Mouse (Mus musculus) neural tube, embryonic 11.5 days (tissue): ENCODE results near the gene Tmtc1. TPM values are rescaled to one million over a fixed set of nuclear protein-coding genes. Genes with fewer than 3 reads are reported as not detected.

Experiments
- ATAC-seq: fragments of 200-750 bp; cut with Nextera tagmentation; 2 replicates; pipeline ENCODE4 v1.8.0; 2017; ENCODE audit warnings: moderate number of reproducible peaks, mild to moderate bottlenecking, moderate TSS enrichment, moderate library complexity; ENCODE audit not compliant: insufficient read depth, low FRiP score, low TSS enrichment
- DNase-seq: peaks from one replicate; pipeline ENCODE4 v3.0.0-alpha.2; 2015; ENCODE audit warnings: low spot score
- H3K27ac ChIP-seq: fragments of 300-500 bp; sonication (generic); 2 replicates; pipeline ENCODE4 v1.5.1; 2014; ENCODE audit warnings: low read depth, mild to moderate bottlenecking, low read length
- H3K27me3 ChIP-seq: fragments of 300-500 bp; sonication (generic); 2 replicates; pipeline ENCODE4 v1.6.1; 2014; ENCODE audit warnings: mild to moderate bottlenecking, low read length, mixed read lengths; ENCODE audit not compliant: control insufficient read depth, insufficient read depth
- H3K36me3 ChIP-seq: fragments of 300-500 bp; sonication (generic); 2 replicates; pipeline ENCODE4 v1.6.1; 2014; ENCODE audit warnings: mild to moderate bottlenecking, low read length, moderate library complexity, mixed read lengths; ENCODE audit not compliant: control insufficient read depth, insufficient read depth
- H3K4me1 ChIP-seq: fragments of 300-500 bp; sonication (generic); 2 replicates; pipeline ENCODE4 v1.6.1; 2014; ENCODE audit warnings: low read length, mixed read lengths; ENCODE audit not compliant: control insufficient read depth, insufficient read depth
- H3K4me2 ChIP-seq: fragments of 300-500 bp; sonication (generic); 2 replicates; pipeline ENCODE4 v1.6.1; 2014; ENCODE audit warnings: low read depth, mild to moderate bottlenecking, moderate library complexity
- H3K4me3 ChIP-seq: fragments of 300-500 bp; sonication (generic); 2 replicates; pipeline ENCODE4 v1.5.1; 2014; ENCODE audit warnings: low read depth, low read length
- H3K9ac ChIP-seq: fragments of 300-500 bp; sonication (generic); 2 replicates; pipeline ENCODE4 v1.6.1; 2014; ENCODE audit warnings: mild to moderate bottlenecking, low read length
- H3K9me3 ChIP-seq: fragments of 300-500 bp; sonication (generic); 2 replicates; pipeline ENCODE4 v1.6.1; 2016; ENCODE audit warnings: low read length; ENCODE audit not compliant: control insufficient read depth
- WGBS: fragments of 180-500 bp; shearing (Covaris S2); extraction: QIAGEN DNeasy Blood & Tissue Kit; methylation state at CpG from one replicate; pipeline ENCODE4 v1.1.7; 2014; 5-methylcytosine and 5-hydroxymethylcytosine counted together
- polyA plus RNA-seq: library from polyadenylated mRNA; unstranded; fragments of >200 nt; fragmentation: Nextera tagmentation; extraction: Ambion mirVana; gene quantifications from 2 replicates; pipeline ENCODE4 v1.2.1, GENCODE M21; 2014

Tmtc1 gene
- polyA plus RNA-seq, 1 experiment from 2014 or later = 1.4 TPM

DNA sequence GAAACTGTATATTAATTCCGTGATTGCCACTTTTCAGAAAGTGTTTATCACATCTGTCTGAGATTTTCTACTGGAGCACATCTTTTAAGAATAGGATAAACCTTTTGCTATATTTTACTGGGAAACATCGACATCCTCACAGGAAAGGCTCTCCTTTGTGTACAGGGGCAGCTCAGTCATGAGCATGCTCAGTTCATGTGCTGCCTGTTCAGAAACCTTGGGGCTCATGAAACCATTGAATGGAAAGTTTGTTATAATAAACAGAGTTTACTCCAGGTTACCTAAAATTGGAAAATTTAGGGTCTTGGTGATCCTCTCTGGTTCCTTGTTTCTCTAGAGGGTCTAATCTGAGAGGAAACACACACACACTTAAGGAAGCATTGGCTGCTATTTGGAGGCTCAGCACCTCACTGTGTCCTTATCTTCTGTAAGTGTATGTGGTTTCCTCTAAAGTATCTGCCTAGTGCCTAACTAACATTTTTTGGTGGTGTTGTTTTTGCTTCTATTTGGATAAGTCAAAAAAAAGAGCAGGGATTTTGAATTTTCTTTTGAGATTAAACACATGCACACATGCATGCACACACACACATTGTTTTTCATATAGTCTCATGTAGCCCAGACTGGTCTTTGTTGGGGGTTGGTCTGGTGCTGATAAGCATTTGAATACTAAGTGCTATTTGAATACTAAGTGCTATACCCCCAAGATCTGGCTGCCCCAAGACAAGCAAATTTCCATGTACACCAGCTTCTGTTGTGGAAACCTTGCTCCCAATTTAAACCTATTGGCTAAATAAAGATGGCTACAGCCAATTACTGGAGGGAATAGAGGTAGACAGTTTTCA lies 225.7 kb downstream of the Tmtc1 start:
- Histone ChIP-seq H3K36me3 (no peaks in the 10 kb centered on the region), H3K9me3 (no peaks in the 10 kb centered on the region), H3K9ac (no peak overlapping the region), H3K4me2 (no peak overlapping the region), H3K27ac (no peak overlapping the region), H3K27me3 (no peaks in the 10 kb centered on the region), H3K4me3 (no peak overlapping the region), H3K4me1 (no peaks in the 10 kb centered on the region)
- DNase-seq = no peak
- no peak for ATAC-seq
- WGBS = 87% methylated on average over 2 of the region's 2 CpGs

DNA sequence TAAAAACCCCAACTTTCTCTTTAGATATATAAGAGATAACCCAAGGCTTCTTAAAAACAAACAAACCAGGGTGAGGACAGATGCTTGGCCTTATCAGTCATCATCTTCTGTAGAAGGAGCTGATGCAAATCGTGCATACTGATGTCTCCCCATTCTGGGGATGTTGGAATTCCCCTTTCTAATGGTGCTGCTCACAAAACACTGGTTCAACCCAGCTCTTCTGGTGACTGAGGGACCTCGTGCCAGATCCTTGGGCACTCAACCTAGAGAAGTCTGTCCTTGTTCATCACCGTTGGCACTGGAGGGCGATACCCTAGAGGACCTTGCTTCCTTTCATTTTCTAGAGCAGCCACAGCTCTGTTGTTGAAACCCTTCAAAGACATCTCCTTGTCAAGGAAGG lies 227.4 kb downstream of the Tmtc1 start:
- H3K27me3 ChIP-seq = no peaks in the 10 kb centered on the region
- 95% methylated on average over 4 of the region's 4 CpGs for WGBS
- no peak for ATAC-seq

DNA sequence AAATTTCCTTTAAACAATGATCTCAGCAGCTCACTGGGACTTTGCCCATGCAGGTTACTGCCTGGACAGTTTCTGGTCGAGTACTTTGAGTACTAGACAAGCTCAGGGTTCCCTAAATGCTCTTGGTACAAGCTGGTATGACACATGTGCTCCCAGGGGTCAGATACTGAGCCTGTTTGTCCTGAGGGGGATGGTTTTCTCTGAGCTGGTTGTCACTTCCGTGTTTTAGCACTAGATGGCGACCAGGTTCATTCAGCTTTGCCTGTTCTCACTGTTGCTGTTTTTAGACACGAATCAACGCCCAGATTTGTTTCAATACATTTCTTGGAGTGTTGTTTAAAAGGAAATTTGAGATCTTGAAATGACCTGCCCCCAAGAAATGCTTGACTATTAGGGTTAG lies 229.4 kb downstream of the Tmtc1 start:
- no peak for ATAC-seq
- no peaks in the 10 kb centered on the region for H3K27me3 ChIP-seq
- no peak overlapping the region for H3K4me2 ChIP-seq
- 0 out of 2 replicates have a peak, but pooled peaks cover 2% of the 10 kb centered on the region for H3K4me1 ChIP-seq
- H3K4me3 ChIP-seq = no peak overlapping the region
- no peaks in the 10 kb centered on the region for H3K36me3 ChIP-seq
- 16% methylated on average over 5 of the region's 5 CpGs for WGBS
- no peaks in the 10 kb centered on the region for H3K9me3 ChIP-seq
- peak; percentile 58 for DNase-seq
- H3K9ac ChIP-seq = no peak overlapping the region
- no peak overlapping the region for H3K27ac ChIP-seq

More for the DNA sequence above, 227.4 kb downstream of the Tmtc1 start:
- H3K4me1 ChIP-seq = 0 out of 2 replicates have a peak, but pooled peaks cover 2% of the 10 kb centered on the region
- no peaks in the 10 kb centered on the region for H3K9me3 ChIP-seq
- H3K27ac ChIP-seq = no peak overlapping the region
- H3K4me2 ChIP-seq = no peak overlapping the region
- no peak for DNase-seq
- no peak overlapping the region for H3K4me3 ChIP-seq
- no peak overlapping the region for H3K9ac ChIP-seq
- H3K36me3 ChIP-seq = no peaks in the 10 kb centered on the region

DNA sequence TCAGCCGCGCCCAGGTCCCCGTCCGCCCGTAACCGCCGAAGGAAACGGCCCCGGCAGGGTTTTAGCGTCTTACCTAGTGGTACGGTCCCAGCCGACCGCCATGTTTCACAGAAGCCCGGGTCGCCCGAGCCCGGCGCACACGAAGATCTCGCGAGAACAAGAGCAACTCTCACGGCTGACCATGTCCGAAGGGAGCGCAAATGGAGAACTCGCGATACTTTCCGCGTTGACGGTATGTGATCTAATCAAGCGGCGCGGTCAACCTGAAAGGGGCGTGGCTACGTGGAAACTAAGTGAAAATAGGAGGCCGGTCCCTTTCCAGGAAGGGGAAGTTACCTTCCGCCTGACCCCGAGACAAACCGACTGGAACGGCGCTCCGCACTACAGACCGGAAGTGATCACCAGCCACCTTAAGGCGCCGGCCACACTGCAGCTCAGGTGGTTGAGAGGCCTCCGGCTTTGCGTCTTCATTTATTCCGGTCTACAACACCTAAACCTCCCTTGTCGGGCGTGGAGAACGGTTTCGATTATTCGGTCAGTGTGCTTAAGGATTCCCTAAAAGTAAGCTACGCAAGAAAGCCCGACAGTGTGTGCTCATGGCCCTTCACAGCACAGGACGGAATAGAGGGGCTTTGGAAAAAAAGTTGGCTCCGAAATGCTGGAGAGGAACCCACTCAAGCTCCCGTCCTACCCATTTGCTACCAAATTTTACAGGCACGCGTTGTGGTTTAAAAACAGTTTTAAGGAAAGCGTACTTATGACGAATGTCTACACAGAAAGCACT lies 232.1 kb downstream of the Tmtc1 start, which contains the start of gene Ergic2:
TSS of gene Ergic2 (minus strand) at position 478 of the 784 bp plus-strand sequence.
- H3K27ac ChIP-seq = peak within 1 kb of the TSS; percentile 81
- no peaks in the 10 kb centered on the region for H3K27me3 ChIP-seq
- H3K4me1 ChIP-seq = 0 out of 2 replicates have a peak, but pooled peaks cover 2% of the 10 kb centered on the region
- ATAC-seq (peak; percentile 99), DNase-seq (peak; percentile 98)
- peak within 1 kb of the TSS; percentile 99 for H3K9ac ChIP-seq
- peak within 1 kb of the TSS; percentile 75 for H3K4me2 ChIP-seq
- peak within 1 kb of the TSS; percentile 96 for H3K4me3 ChIP-seq
- H3K9me3 ChIP-seq = no peaks in the 10 kb centered on the region
- no peaks in the 10 kb centered on the region for H3K36me3 ChIP-seq
- under 1% methylated on average over 61 of the region's 61 CpGs for WGBS

DNA sequence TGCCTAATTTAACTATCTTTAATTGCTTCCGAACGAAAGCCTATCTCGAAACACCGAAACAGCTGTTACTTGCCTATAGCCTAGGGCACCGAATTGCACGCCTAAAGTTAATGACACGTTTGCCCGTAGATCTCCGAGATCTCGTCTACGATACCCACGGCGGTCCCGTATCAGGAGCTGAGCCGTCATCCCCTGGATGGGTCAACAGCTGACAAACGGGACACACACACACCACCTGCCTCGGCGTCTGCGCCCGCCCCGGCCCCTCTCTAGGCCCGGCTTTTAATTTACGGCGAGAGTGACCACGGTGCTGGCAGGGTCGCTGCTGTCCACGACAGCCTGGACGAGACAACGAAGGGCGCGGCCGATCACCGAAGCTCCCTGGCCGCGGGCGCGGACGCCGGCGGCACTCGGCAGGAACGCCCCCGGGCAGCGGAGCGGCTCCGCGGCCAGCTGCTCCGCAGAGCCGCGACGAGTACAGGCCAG lies 232.8 kb downstream of the Tmtc1 start:
- WGBS = under 1% methylated on average over 51 of the region's 51 CpGs
- ATAC-seq (peak; percentile 71), DNase-seq (no peak)
- Histone ChIP-seq H3K9ac (peak overlapping the region; percentile 99), H3K4me1 (0 out of 2 replicates have a peak, but pooled peaks cover 2% of the 10 kb centered on the region), H3K9me3 (no peaks in the 10 kb centered on the region), H3K4me2 (peak overlapping the region; percentile 75), H3K36me3 (no peaks in the 10 kb centered on the region), H3K4me3 (peak overlapping the region; percentile 96), H3K27me3 (no peaks in the 10 kb centered on the region), H3K27ac (peak overlapping the region; percentile 81)

DNA sequence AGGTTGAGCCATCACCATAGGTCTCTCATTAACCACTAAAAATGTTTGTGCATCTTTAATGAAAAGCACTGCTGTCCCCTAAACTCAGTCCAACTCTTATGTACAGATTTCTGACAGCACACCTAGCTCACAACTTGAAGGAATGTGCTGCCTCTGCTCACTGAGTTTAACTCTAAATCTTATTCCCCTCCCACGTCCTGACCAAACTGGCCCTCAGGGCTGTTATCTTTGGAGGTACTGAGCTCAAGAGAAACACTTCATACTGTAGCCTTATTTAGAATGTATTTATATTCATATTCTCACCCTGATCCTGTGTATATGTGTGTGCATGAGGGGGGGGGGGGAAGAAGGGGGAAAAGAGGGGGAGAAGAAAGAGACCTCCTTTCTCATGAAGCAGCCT lies 236.7 kb downstream of the Tmtc1 start:
- no peak overlapping the region for H3K4me3 ChIP-seq
- DNase-seq (no peak), ATAC-seq (no peak)
- H3K27me3 ChIP-seq = no peaks in the 10 kb centered on the region
- H3K27ac ChIP-seq = no peak overlapping the region
- no peaks in the 10 kb centered on the region for H3K9me3 ChIP-seq
- H3K9ac ChIP-seq = no peak overlapping the region
- no peaks in the 10 kb centered on the region; the same call in 1 of the 2 replicates for H3K36me3 ChIP-seq
- no peak overlapping the region for H3K4me2 ChIP-seq
- no peaks in the 10 kb centered on the region for H3K4me1 ChIP-seq
- 77% methylated on average over 1 of the region's 1 CpGs for WGBS

DNA sequence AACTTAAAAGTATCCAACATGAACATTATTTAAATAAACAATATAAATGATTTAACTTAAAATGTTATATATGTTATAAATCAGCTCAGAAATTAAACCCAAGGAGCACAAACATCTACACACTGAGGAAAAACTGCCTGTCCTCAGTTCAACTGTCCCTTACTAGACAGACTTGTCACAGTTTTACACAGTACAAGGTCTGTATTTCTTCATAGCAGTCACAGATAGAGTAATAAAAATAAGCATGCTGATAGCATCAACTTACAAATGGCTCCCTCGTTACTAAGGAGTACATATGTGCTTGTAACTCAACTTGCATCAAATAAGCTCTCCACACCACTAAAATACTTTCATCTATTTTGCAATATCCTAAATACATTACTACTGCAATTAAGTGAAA lies 239.1 kb downstream of the Tmtc1 start:
- Histone ChIP-seq H3K4me3 (no peak overlapping the region), H3K4me1 (no peaks in the 10 kb centered on the region), H3K27me3 (no peaks in the 10 kb centered on the region), H3K4me2 (no peak overlapping the region), H3K27ac (no peak overlapping the region), H3K9ac (no peak overlapping the region), H3K9me3 (no peaks in the 10 kb centered on the region), H3K36me3 (no peaks in the 10 kb centered on the region; the same call in 1 of the 2 replicates)
- no peak for ATAC-seq
- WGBS = 95% methylated on average over 1 of the region's 1 CpGs
- DNase-seq = no peak

DNA sequence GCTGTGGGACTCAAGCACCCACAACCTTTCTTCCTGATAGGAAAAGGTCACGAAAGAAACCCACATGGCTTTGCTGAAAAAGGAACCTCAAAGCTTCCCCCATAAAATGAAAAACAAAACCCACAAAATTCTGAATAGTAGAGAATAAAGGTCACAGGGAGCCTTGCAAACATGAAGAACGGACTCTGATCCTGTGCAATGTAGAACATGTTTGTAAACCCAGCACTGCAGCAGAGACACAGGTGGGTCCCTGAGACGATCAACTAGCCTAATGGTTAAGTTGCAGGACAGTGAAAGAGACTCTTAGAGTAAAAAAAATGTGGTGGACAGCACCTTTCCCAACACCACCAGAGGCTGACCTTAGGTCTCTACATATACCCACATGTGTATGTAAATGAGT lies 244.5 kb downstream of the Tmtc1 start:
- DNase-seq = no peak
- Histone ChIP-seq H3K27me3 (no peaks in the 10 kb centered on the region), H3K36me3 (peaks cover 3% of the 10 kb centered on the region; the same call in 1 of the 2 replicates), H3K4me2 (no peak overlapping the region), H3K27ac (no peak overlapping the region), H3K4me1 (no peaks in the 10 kb centered on the region), H3K9me3 (no peaks in the 10 kb centered on the region), H3K4me3 (no peak overlapping the region), H3K9ac (no peak overlapping the region)
- ATAC-seq = no peak
- 97% methylated on average over 3 of the region's 3 CpGs for WGBS
